Mouse (Mus musculus): ENCODE measurements at regions not wholly inside any gene's neighbourhood (a gene's known extent, or its start where the extent isn't known, plus 50 kb on each side); places are given as distances from the start of the nearest gene placed in this dataset.

DNA sequence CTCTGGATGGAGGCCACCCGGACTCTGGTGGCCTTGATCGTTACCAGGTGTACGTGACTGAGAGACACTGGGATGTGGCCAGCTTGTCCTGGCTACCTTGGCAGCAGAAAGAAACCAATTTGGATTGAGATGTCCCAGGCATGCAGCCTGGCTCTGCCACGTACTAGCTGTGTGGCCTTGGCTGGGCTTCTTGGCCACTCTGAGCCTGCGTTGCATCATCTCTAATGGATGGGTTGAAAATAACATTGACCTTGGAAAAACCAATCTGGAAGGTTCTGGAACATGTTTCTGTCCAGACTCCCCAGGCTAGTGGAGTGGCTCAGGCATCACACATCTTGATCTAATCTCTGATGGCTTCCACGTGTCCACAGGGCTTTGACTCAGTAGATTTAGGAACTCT, 331.8 kb upstream of the Tbx3 start:
- no peak for DNase-seq (ENCODE audit: low spot score in 2 of 2)

- no peak for DNase-seq (ENCODE audit: low spot score in 2 of 2)
These were observed 322.2 kb upstream of the Tbx3 start for GRCm38 (mm10) chr5:119348303-119348702.

DNA sequence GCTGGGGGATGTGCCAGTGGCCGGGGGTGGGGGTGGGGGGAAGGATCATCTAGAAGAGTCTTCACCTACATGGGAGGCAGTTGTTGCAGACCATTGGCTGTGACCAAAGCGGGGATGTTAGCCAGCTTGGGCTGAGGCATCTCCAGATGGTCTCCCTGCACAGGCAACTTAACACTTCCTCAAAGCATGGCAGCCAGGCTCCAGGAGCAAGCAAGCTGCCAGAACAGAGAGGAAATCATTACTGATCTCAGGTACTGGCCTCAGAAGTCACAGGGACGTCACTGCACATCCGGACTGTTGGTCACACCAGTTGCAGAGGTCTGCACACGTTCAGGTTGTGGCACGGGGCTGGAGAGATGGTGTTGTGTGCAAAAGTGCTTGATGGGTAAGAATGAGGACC, 321.1 kb upstream of the Tbx3 start:
- no peak for DNase-seq (ENCODE audit: low spot score in 2 of 2)

DNA sequence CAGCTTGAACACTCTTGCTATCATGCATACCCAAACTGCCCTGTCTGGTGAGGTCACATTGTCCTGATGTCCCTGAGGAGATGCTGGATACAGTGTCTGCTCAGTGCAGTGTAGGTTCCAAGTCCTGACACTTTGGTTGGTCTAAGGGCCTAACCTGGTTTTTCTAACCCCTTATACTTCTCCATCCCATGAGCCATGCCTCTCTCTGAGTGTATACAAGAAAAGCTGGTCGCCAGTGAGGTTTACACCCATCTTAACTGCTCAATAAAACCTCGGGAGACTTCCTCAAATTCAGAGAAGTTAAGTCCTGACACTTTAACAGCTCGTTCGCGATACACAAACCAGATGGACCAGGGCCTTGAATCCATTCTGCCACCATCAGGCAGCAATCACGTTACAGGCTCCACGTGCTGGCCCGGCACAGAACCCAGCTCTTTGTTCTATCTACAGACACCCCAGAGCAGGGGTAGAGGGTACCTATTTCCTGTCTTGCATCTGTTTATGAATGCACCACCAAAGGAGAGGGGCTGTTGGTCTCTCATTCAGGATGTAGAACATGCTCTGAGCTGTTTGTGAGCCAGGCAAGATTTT, 320.0 kb upstream of the Tbx3 start:
- no peak for DNase-seq (ENCODE audit: low spot score in 2 of 2)

DNA sequence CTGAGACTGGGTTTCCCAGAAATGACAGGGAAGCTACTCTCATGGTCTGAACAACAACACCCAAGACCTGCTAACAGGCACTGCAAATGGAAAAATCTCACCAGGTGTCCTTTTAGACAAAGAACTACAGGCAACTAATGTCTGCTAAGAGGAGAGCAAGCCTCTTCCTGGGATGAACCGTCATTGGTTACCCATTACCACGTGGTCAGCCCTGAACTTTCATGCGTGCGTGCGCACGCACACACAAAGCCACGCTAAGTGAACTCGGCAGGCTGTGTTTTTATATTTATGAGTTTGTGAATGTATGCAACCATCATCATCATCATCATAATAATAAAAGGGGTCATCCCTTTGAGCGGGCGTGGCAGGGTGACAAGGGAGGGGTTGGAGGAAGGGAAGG, 315.0 kb upstream of the Tbx3 start:
- DNase-seq (ENCODE audit: low spot score in 2 of 2), result no peak

DNA sequence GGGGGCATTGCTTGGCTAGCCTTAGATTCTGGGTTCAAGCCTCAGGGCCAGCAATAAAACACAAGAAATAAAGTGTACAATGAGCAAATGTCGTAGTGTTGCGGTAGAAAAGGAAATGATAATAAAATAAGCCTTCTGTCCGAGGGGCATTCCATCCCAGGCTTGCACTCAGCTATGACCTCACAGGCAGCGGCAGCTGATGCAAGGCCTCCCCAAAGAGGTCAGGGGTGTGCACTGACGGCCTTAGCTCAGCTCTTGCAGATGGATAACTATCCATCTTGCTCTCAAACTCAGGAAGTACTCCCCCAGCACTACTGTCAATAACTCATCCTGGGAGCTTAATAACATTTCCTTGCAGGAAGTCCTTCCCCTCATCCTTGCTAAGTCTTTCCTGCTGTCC, 314.4 kb upstream of the Tbx3 start:
- DNase-seq (ENCODE audit: low spot score in 2 of 2), result no peak

DNA sequence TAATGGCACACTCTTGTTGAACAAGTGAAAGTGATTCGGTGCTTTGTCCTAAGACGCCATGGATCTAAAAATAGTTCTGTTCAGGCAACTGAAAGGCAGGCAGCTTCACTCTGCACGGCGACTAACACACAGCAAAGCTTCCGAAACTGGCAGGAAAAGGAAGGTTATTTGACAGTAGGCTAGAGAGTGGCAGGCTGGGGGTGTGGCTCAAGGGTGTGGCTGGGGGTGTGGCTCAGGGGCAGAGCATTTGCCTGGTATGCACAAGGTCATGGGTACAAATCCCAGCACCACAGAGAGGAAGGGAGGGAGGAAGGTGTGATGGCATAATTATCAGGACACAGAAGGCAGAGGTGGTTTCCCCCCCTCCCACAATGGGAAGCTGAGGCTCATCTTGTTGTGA, 310.8 kb upstream of the Tbx3 start:
- no peak for DNase-seq (ENCODE audit: low spot score in 2 of 2)

DNA sequence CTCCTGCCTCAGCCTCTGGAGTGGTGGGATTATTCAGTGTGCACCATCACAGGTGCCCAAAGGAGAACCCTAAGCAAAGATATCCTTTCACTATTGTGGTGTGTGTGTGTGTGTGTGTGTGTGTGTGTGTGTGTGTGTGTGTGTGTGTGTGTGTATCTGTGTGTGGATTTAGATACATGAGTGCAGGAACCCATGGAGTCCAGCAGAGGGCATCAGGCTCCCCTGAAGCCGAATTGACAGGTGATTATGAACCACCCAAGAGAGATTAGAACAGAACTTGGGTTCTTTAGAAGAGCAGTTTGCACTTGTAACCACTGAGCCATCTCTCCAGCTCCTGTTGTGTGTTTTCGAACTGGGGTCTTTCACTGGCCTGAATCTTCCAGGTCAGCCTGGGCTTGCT, 310.1 kb upstream of the Tbx3 start:
- DNase-seq (ENCODE audit: low spot score in 2 of 2), result no peak

- DNase-seq (ENCODE audit: low spot score in 2 of 2), result no peak
These were observed 308.9 kb upstream of the Tbx3 start for GRCm38 (mm10) chr5:119361406-119362044.

GRCm38 (mm10) chr5:119362452-119362851, 308.0 kb upstream of the Tbx3 start:
- DNase-seq (ENCODE audit: low spot score in 2 of 2), result no peak

- no peak for DNase-seq (ENCODE audit: low spot score in 2 of 2)
These were observed 306.2 kb upstream of the Tbx3 start for GRCm38 (mm10) chr5:119364250-119364649.

GRCm38 (mm10) chr5:119365157-119365556, 305.3 kb upstream of the Tbx3 start:
- no peak for DNase-seq (ENCODE audit: low spot score in 2 of 2)

DNA sequence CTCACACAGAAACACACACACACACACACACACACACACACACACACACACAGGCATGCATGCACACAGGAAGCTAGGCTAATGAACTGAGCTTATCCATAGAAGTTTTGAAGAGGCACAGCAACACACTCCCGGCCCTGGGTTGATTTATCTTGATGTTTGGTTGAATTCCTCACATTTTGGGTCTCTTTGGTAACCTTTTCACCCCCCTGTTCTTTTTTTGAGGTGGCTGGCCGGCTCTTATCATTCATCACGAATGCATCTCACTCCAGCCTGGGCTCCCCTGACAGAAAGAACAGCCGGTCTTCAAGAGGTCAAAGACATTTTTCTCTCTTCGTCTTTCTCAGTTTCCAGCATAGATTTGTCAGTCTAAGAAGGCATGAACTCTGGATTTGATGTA, 304.2 kb upstream of the Tbx3 start:
- no peak for DNase-seq (ENCODE audit: low spot score in 2 of 2)

DNA sequence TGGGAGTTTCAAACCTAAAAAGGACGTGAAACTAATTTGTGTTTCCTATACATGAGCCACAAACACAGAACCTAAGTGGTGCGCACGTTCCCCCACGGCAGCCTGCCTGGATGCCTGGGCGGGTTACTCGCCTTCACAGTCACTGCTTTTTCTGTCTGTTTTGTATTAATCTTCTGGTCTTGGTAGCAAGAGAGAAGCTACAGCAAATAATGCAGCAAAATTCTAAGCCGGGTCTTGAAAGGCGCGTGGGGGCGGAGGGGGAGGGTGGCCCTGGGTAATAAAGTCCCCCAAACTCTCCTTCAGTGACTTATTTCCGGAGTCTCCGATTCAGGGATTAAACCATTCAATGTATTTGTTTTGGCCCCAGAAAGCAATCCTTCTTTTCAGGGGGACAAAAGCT, 300.0 kb upstream of the Tbx3 start:
- DNase-seq (ENCODE audit: low spot score in 2 of 2), result no peak

DNA sequence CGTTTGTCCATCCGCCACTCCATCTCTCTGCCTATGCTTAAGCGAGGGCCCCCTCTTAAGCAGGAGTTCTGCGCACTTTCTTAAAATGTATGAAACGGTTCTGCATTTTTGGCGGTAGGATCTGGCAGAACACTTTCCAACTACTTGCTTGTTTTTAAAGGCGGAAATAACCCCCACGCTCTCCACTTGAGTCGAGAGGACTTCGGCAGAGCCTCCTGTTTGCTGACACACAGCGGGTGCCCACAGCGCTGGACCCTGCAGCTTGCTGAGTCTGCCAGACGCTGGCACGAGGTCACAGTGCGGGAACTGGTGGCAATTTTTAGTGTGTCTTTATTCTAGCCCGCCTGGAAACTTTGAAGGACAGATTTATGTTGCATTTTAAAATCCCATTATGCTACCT, 299.5 kb upstream of the Tbx3 start:
- DNase-seq (ENCODE audit: low spot score in 2 of 2), result no peak

GRCm38 (mm10) chr5:119373774-119374700, 296.4 kb upstream of the Tbx3 start:
- DNase-seq (ENCODE audit: low spot score in 2 of 2), result no peak

GRCm38 (mm10) chr5:119374861-119375260, 295.6 kb upstream of the Tbx3 start:
- no peak for DNase-seq (ENCODE audit: low spot score in 2 of 2)

DNA sequence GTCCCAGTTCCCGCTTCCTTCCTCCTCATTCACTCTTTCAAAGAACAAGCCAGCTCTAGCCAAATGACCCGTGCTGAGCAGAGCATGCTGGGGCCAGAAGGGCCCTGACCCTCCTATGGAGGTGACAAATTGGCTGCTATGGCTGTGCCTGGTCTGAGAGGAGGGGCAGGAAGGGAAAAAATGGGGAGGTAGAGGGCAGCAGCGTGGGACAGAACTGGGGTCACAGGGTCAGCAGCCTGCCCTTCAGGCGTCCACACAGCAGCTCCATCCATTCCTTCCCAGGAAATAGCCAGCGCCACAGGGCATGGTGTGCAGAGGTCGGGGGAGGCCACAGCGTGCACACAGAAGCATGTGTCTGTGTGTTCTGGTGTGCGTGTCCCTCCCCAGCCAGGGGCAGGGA, 292.2 kb upstream of the Tbx3 start:
- DNase-seq (ENCODE audit: low spot score in 2 of 2), result no peak

GRCm38 (mm10) chr5:119379915-119380432, 290.5 kb upstream of the Tbx3 start:
- no peak for DNase-seq (ENCODE audit: low spot score in 2 of 2)

DNA sequence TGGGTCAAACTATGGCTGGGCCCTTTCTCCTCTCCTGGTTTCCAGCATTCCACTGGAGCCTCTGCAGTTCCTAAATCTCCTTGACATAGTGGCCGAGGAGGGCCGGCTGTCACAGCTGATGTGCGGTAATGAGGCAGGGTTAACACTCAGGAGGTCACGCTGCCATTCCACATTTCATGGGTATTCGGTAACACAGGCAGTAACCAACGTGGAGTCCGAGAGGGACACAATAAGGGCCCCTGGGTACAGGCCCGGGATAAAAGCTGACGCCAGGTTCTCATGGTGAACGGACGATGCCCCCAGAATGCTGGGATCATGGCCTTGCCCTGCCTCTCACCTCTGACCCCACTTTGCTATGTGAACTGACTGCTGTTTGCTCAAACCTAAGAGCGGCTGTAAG, 289.0 kb upstream of the Tbx3 start:
- no peak for DNase-seq (ENCODE audit: low spot score in 2 of 2)

GRCm38 (mm10) chr5:119385506-119385905, 285.0 kb upstream of the Tbx3 start:
- no peak for DNase-seq (ENCODE audit: low spot score in 2 of 2)

GRCm38 (mm10) chr5:119386821-119387220, 283.6 kb upstream of the Tbx3 start:
- no peak for DNase-seq (ENCODE audit: low spot score in 2 of 2)

DNA sequence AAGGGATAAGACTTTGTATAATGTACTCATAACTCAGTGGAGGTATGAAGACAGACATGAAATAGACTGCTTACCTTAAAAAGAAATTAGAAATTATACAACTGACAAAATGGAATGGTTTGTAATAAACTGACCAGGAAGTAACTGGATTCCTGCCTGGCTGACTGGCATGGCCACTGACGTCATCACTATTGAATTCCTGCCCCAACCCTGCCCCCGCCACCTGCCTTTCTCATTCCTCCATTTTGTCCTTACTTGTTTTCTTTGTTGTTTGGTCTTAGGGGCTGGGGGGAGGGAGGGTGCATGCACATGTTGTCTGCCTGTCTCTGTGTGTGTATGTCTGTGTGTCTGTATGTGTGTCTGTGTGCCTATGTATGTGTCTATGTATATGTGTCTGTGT, 283.2 kb upstream of the Tbx3 start:
- no peak for DNase-seq (ENCODE audit: low spot score in 2 of 2)
